Mouse (Mus musculus) liver, embryonic 12.5 days (tissue): ENCODE results near the gene Cracr2a. TPM values are rescaled to one million over a fixed set of nuclear protein-coding genes. Genes with fewer than 3 reads are reported as not detected.

ENCODE experiments used
- ATAC-seq: fragments of 200-750 bp; cut with Nextera tagmentation; 2 replicates; pipeline ENCODE4 v1.8.0; 2017; ENCODE audit warnings: moderate number of reproducible peaks, mild to moderate bottlenecking, moderate library complexity
- H3K27ac ChIP-seq: fragments of 300-500 bp; sonication (generic); 2 replicates; pipeline ENCODE4 v1.5.1; 2016; ENCODE audit warnings: mild to moderate bottlenecking
- H3K27me3 ChIP-seq: fragments of 300-500 bp; sonication (generic); replicated peaks from 2 replicates; pipeline ENCODE4 v1.6.1; 2016; ENCODE audit warnings: mild to moderate bottlenecking, moderate library complexity
- H3K36me3 ChIP-seq: fragments of 300-500 bp; sonication (generic); 2 replicates; pipeline ENCODE4 v1.6.1; 2016; ENCODE audit warnings: mild to moderate bottlenecking, moderate library complexity
- H3K4me1 ChIP-seq: fragments of 300-500 bp; sonication (generic); 2 replicates; pipeline ENCODE4 v1.6.1; 2016
- H3K4me2 ChIP-seq: fragments of 300-500 bp; sonication (generic); 2 replicates; pipeline ENCODE4 v1.6.1; 2016; ENCODE audit warnings: mild to moderate bottlenecking, moderate library complexity
- H3K4me3 ChIP-seq: fragments of 300-500 bp; sonication (generic); 2 replicates; pipeline ENCODE4 v1.5.1; 2016; ENCODE audit warnings: mild to moderate bottlenecking, moderate library complexity
- H3K9ac ChIP-seq: fragments of 300-500 bp; sonication (generic); 2 replicates; pipeline ENCODE4 v1.6.1; 2016; ENCODE audit warnings: mild to moderate bottlenecking, moderate library complexity
- H3K9me3 ChIP-seq: fragments of 300-500 bp; sonication (generic); replicated peaks from 2 replicates; pipeline ENCODE4 v1.6.1; 2016; ENCODE audit warnings: mild to moderate bottlenecking, moderate library complexity
- WGBS: fragments of 180-500 bp; shearing (Covaris S2); methylation state at CpG from one replicate; pipeline ENCODE4 v1.1.7; 2016; ENCODE audit not compliant: insufficient replicate concordance; 5-methylcytosine and 5-hydroxymethylcytosine counted together
- polyA plus RNA-seq: library from polyadenylated mRNA; unstranded; fragments of >200 nt; fragmentation: Nextera tagmentation; extraction: Ambion mirVana; gene quantifications from 2 replicates; pipeline ENCODE4 v1.2.1, GENCODE M21; 2016

Cracr2a gene
- polyA plus RNA-seq, 1 experiment from 2014 or later, result 1.3 TPM

- Histone ChIP-seq H3K27ac (no peak overlapping the region), H3K4me3 (no peak overlapping the region), H3K4me1 (no peaks in the 10 kb centered on the region), H3K36me3 (no peaks in the 10 kb centered on the region), H3K27me3 (0 out of 2 replicates have a peak, but pooled peaks cover 9% of the 10 kb centered on the region), H3K9me3 (no peaks in the 10 kb centered on the region), H3K4me2 (no peak overlapping the region), H3K9ac (no peak overlapping the region)
- WGBS, result 54% methylated on average over 8 of the region's 8 CpGs
- ATAC-seq, result no peak
Measured at GRCm38 (mm10) chr6:127641077-127641801, 80.1 kb downstream of the Cracr2a start.

DNA sequence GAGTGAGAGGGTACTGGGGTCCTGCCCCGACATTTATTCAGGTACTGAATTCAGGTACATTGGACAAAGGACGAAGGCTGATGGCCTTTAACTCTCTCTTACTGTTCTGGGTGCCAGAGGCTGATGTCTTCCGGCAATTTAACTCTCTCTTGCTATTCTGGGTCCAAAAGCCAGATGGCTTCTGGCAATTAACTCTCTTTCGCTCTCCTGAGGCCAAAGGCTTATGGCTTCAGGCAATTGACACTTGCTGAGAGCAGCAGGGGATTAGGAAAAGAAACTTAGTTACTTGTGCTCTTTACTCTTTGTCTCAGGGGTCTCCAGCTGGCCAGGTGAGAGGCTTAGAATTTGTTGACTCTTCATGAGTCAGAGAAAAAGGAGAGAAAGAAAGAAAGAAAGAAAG, 94.8 kb downstream of the Cracr2a start:
- ATAC-seq, result no peak

DNA sequence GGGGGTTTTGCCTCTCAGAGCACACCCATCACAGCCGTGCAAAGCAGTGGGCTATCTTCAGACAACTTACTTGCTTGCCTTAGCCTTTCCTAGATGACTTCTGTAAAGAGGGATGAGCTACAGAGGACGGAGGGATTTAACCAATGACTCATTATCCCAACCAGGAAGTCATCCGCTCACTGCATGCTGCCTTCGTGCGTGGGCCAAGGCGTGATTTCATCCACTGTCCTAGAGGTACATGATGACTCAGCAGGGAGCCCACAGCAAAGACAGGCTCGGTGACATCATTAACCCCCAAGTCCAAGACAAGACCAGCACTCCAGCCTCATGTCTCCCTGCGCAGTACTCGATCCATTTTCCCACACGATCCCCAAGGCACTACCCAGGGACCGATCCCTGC, 96.0 kb downstream of the Cracr2a start:
- no peak for ATAC-seq
- Histone ChIP-seq H3K4me2 (no peak overlapping the region), H3K4me3 (no peak overlapping the region), H3K9ac (no peak overlapping the region), H3K36me3 (peaks cover 5% of the 10 kb centered on the region; the same call in 1 of the 2 replicates), H3K27me3 (no peaks in the 10 kb centered on the region), H3K4me1 (no peaks in the 10 kb centered on the region), H3K9me3 (no peaks in the 10 kb centered on the region), H3K27ac (no peak overlapping the region)
- 80% methylated on average over 11 of the region's 11 CpGs for WGBS

More for the DNA sequence above, 94.8 kb downstream of the Cracr2a start:
- no peaks in the 10 kb centered on the region for H3K9me3 ChIP-seq
- no peak overlapping the region for H3K9ac ChIP-seq
- H3K27me3 ChIP-seq, result no peaks in the 10 kb centered on the region
- no peak overlapping the region for H3K4me3 ChIP-seq
- no peaks in the 10 kb centered on the region for H3K4me1 ChIP-seq
- no peak overlapping the region for H3K27ac ChIP-seq
- peaks cover 5% of the 10 kb centered on the region; the same call in 1 of the 2 replicates for H3K36me3 ChIP-seq
- 54% methylated on average over 4 of the region's 4 CpGs for WGBS
- no peak overlapping the region for H3K4me2 ChIP-seq

DNA sequence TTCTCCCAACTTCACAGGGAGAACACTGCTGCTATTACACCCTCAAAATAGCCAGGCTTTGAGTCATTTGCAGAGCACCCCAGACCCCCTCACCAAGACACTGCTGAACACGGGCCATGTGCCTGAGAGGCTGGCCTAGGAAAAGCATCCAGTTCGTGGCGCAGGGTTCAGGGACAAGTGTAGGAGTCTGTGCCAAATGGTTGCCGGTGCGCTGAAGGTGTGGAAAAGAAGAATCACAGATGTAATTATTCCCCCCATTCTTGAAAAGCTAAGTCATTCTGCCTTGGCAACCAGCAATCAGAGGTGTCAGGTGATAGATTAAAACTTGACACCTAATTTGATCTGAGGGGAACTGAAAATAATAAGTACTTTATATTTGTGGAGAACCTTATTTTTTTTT, 98.3 kb downstream of the Cracr2a start:
- 75% methylated on average over 5 of the region's 5 CpGs for WGBS
- peaks cover 5% of the 10 kb centered on the region; the same call in 1 of the 2 replicates for H3K36me3 ChIP-seq

DNA sequence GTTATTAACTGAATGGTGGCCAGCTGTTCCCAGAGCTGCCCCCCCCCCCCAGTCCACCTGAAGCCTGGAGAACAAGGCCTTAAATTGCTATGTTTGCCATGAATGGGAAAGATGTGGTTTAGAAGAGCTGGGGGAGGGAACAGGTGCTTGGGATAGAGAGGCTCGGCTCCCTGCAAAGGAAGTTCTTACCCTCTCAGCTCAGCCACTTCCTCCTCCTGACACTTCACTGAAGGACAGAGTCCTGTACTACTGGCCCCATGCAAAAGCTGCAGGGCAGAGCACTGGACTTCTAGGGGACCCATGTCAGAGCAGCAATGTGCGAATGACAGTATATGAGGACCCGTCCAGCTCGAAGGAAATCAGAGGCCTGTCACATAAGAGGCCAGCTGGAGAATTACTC, 98.8 kb downstream of the Cracr2a start:
- no peak for ATAC-seq
- H3K27ac ChIP-seq, result no peak overlapping the region

More for the DNA sequence above, 98.3 kb downstream of the Cracr2a start:
- ATAC-seq, result no peak
- Histone ChIP-seq H3K4me3 (no peak overlapping the region), H3K4me1 (no peaks in the 10 kb centered on the region), H3K27me3 (no peaks in the 10 kb centered on the region), H3K4me2 (no peak overlapping the region), H3K9ac (no peak overlapping the region), H3K27ac (no peak overlapping the region), H3K9me3 (no peaks in the 10 kb centered on the region)

DNA sequence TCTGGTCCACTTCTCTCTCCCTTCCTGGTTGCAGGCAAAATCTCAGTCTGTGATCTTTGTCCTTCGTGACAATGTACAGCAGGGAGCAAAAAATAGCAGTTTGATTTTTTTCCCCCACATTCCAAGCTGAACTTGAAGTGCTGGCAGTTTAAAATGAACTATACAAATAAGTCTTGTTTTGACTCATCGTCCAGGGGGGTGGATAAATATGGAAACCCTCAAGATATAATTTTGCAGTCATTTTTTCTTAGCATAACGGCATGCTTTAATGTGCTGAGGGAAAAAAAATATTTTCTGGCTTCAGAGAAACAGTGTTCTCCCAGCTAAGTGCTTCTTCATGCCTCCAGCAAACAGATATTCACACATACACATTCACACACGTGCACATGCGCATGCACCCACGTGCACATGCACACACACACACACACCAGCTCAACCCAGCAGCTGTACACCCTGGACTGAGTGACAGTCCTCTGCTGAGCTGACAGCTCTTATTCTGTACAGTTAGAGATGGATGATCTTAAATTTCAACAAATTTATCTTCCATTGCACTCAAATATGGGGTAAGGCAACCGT, 100.7 kb downstream of the Cracr2a start:
- WGBS, result 67% methylated on average over 7 of the region's 7 CpGs
- ATAC-seq, result no peak
- H3K4me1 ChIP-seq, result no peaks in the 10 kb centered on the region

More for the DNA sequence above, 98.8 kb downstream of the Cracr2a start:
- Histone ChIP-seq H3K4me2 (no peak overlapping the region), H3K4me3 (no peak overlapping the region), H3K9ac (no peak overlapping the region), H3K27me3 (no peaks in the 10 kb centered on the region), H3K36me3 (peaks cover 5% of the 10 kb centered on the region; the same call in 1 of the 2 replicates), H3K4me1 (no peaks in the 10 kb centered on the region), H3K9me3 (no peaks in the 10 kb centered on the region)
- WGBS, result 69% methylated on average over 4 of the region's 4 CpGs

GRCm38 (mm10) chr6:127663263-127663662, 102.1 kb downstream of the Cracr2a start:
- H3K4me3 ChIP-seq, result no peak overlapping the region
- ATAC-seq, result no peak
- H3K27ac ChIP-seq, result no peak overlapping the region
- H3K4me2 ChIP-seq, result no peak overlapping the region
- no peaks in the 10 kb centered on the region for H3K36me3 ChIP-seq
- no peaks in the 10 kb centered on the region for H3K4me1 ChIP-seq
- H3K9ac ChIP-seq, result no peak overlapping the region
- H3K9me3 ChIP-seq, result no peaks in the 10 kb centered on the region
- WGBS, result 58% methylated on average over 7 of the region's 7 CpGs
- no peaks in the 10 kb centered on the region for H3K27me3 ChIP-seq

More for the DNA sequence above, 100.7 kb downstream of the Cracr2a start:
- Histone ChIP-seq H3K4me3 (no peak overlapping the region), H3K27me3 (no peaks in the 10 kb centered on the region), H3K36me3 (peaks cover 5% of the 10 kb centered on the region; the same call in 1 of the 2 replicates), H3K9me3 (no peaks in the 10 kb centered on the region), H3K27ac (no peak overlapping the region), H3K4me2 (no peak overlapping the region), H3K9ac (no peak overlapping the region)

DNA sequence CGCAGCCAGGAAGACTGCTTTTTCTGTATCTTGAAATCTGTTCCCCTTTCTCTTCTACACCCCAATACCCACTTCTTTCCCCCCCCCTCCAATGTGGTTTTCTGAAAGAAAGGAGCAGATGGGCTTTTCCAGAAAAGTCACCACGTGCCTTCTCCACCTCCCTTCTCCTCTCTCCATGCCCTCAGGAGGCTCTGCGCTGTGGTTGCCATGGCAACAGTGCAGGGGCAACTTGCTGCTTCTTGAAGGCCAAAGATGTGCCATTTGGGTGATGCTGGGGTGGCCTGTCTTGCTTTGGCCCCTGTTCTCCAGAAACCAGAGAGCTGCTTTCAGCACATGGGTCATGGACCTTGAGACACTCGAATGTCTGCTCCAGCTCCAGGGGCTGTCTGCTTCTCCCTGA, 108.2 kb downstream of the Cracr2a start:
- H3K27ac ChIP-seq, result no peak overlapping the region
- ATAC-seq, result no peak
- no peaks in the 10 kb centered on the region for H3K27me3 ChIP-seq
- no peak overlapping the region for H3K9ac ChIP-seq
- WGBS, result 63% methylated on average over 4 of the region's 4 CpGs
- H3K36me3 ChIP-seq, result no peaks in the 10 kb centered on the region
- H3K4me3 ChIP-seq, result no peak overlapping the region
- H3K4me1 ChIP-seq, result no peaks in the 10 kb centered on the region
- H3K4me2 ChIP-seq, result no peak overlapping the region
- H3K9me3 ChIP-seq, result no peaks in the 10 kb centered on the region

DNA sequence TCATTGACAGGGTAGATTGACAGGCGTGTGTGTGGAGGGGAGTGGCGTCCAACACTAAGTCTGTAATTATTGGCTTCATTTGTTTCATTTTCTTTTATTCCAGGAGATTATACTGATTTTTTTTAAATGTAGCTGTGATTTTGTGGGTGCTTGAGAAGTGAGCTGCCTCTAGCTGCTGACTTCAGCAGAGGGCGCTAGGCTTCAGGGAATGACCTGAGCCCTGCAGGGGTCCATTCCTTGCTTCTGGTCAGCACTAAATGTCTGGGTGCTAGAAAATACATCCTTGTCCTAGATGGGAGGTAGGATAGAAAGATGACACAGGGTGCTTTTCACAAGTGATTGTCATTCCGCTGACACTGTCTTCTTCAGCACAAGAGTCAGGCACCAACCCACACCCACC, 108.9 kb downstream of the Cracr2a start:
- H3K4me1 ChIP-seq, result no peaks in the 10 kb centered on the region
- no peaks in the 10 kb centered on the region for H3K36me3 ChIP-seq
- no peaks in the 10 kb centered on the region for H3K27me3 ChIP-seq
- WGBS, result 73% methylated on average over 4 of the region's 4 CpGs
- no peak overlapping the region for H3K27ac ChIP-seq
- H3K4me2 ChIP-seq, result no peak overlapping the region
- ATAC-seq, result no peak
- H3K9ac ChIP-seq, result no peak overlapping the region
- H3K9me3 ChIP-seq, result no peaks in the 10 kb centered on the region
- no peak overlapping the region for H3K4me3 ChIP-seq

GRCm38 (mm10) chr6:127672071-127672470, 110.9 kb downstream of the Cracr2a start:
- Histone ChIP-seq H3K4me1 (no peaks in the 10 kb centered on the region), H3K9ac (no peak overlapping the region), H3K4me2 (no peak overlapping the region), H3K4me3 (no peak overlapping the region), H3K27me3 (no peaks in the 10 kb centered on the region), H3K27ac (no peak overlapping the region), H3K9me3 (no peaks in the 10 kb centered on the region), H3K36me3 (no peaks in the 10 kb centered on the region)
- no peak for ATAC-seq
- 61% methylated on average over 7 of the region's 7 CpGs for WGBS

- Histone ChIP-seq H3K27me3 (no peaks in the 10 kb centered on the region), H3K4me3 (no peak overlapping the region), H3K36me3 (no peaks in the 10 kb centered on the region), H3K4me2 (no peak overlapping the region), H3K9ac (no peak overlapping the region), H3K9me3 (no peaks in the 10 kb centered on the region), H3K4me1 (no peaks in the 10 kb centered on the region), H3K27ac (no peak overlapping the region)
- whole genome bisulfite sequencing, result 70% methylated on average over 11 of the region's 11 CpGs
- ATAC-seq, result no peak
Measured at GRCm38 (mm10) chr6:127676866-127677265, 115.7 kb downstream of the Cracr2a start.

GRCm38 (mm10) chr6:127678320-127678719, 117.2 kb downstream of the Cracr2a start:
- H3K27me3 ChIP-seq, result no peaks in the 10 kb centered on the region
- WGBS, result 51% methylated on average over 9 of the region's 9 CpGs
- ATAC-seq, result no peak

More at GRCm38 (mm10) chr6:127678320-127678719, 117.2 kb downstream of the Cracr2a start:
- no peaks in the 10 kb centered on the region for H3K36me3 ChIP-seq
- H3K4me1 ChIP-seq, result no peaks in the 10 kb centered on the region
- H3K4me3 ChIP-seq, result no peak overlapping the region
- H3K4me2 ChIP-seq, result no peak overlapping the region
- H3K27ac ChIP-seq, result no peak overlapping the region
- H3K9me3 ChIP-seq, result no peaks in the 10 kb centered on the region
- no peak overlapping the region for H3K9ac ChIP-seq
